Mouse (Mus musculus) adrenal gland, adult 8-10 months (tissue): ENCODE data around the gene Igsf10. TPM values are rescaled to one million over a fixed set of nuclear protein-coding genes. Genes with fewer than 3 reads are reported as not detected.
A peak's percentile ranks its signal among the peaks of the same experiment; 100 is the strongest.

Source experiments
- DNase-seq: peaks from one replicate; pipeline ENCODE4 v3.0.0; 2022
- total RNA-seq, 4 experiments: library from RNA; stranded (reverse); gene quantifications; 2 replicates each; pipeline ENCODE4 v1.2.4; 2022

Igsf10 gene
- total RNA-seq, 4 experiments from 2014 or later = 1.1 to 2.3 (median 2.2) TPM

DNA sequence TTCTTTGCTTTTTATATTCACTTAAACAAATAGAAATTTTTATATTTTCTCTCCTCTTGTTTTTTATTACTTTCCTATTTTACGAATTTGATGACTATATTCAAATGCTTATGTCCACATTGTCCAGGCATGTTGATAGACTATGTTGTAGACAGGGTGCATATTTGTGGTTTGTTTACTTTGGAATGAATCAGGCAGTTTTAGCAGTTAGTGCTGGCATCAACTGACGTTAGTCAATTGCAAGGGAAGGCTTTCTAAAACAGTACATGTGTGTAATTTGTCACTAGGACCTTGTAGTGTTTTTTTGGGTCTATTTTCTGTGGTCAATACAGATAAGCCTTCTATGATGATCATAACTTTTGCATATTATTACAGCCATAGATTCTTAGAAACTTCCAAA lies 53.6 kb downstream of the Igsf10 start:
- no peak for DNase-seq

- DNase-seq = no peak
These were observed 65.6 kb downstream of the Igsf10 start for GRCm38 (mm10) chr3:59278620-59279019.

DNA sequence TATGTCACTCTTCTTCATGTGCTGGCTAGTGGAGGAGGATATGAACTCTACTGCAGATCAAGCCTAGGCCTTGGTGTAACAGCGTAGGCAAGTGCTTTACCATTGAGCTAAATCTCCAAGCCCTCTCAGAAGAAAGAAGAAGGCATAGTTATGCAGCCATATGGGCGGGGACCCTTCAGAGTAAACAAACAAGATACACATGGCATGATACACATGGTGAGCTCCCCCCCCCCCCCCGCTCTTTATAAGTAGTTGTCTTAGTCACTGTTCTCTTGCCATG lies 66.0 kb downstream of the Igsf10 start:
- no peak for DNase-seq

DNA sequence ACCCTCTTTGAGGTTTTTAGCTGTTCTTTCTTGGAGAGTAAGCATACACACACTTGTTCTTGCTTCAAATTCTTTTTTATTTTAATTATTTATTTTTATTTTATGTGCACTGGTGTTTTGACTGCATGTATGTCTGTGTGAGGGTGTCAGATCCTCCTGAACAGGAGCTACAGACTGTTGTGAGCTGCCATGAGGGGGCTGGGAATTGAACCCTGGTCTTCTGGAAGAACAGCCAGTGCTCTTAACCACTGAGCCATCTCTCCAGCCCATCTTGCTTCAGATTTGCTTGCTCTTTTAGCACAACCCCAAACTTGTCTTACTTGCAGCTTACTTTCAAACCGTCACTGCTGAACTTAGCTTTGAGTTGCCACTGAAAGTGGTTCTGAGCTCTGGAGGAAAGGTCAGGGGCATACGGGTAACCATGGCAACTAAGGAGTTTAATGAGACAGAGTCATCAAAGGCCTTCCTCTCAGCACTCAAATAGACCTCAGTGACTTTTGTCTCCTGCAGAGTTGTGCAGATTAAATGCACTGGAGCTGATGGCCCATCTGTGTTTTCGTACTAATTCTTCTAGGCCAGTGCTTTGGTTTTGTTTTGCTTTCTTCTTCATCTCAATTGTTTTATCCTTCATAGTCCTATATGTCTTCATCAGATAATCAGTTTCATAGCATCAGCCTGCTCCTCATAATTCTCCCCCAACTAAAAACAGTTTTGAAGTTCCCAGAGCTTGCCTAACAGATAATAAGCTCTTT lies 66.5 kb downstream of the Igsf10 start:
- peak; percentile 61 for DNase-seq

DNA sequence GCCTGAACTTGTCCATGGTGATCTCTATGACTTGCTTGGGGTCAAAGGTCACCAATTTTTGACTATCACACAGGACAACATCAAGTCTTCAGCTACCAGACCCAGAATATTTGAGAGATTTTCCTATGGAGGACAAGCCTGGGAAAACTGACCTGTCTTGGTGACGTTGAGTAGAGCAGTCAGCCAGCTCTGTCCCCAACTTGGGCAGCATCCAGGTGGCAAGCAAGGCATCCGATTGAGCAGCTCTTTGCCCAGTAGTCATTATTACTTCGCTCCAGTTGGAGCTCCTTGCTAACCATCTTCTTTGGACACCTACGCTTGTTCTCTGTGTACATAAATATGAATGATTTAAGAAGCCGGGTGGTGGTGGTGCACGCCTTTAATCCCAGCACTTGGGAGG lies 73.4 kb downstream of the Igsf10 start:
- no peak for DNase-seq

Other genes with a start within 250 kb of the Igsf10 start
- under 1 TPM; 0.15 to 0.45 (median 0.29) TPM for gene Gpr171, start 242.6 kb downstream of the Igsf10 start, total RNA-seq
- 10 to 100 TPM; 25.4 to 47.3 (median 37.8) TPM for gene P2ry14, start 190.8 kb downstream of the Igsf10 start, total RNA-seq
- not detected for gene Gpr87, start 149.3 kb downstream of the Igsf10 start, total RNA-seq
- gene P2ry13, start 133.5 kb downstream of the Igsf10 start, total RNA-seq = 1 to 10 TPM in 3 of 4 experiments, under 1 TPM in 1; 0.98 to 3.4 (median 2.0) TPM
- 1 to 10 TPM; 1.2 to 4.8 (median 2.4) TPM for gene P2ry12, start 81.5 kb downstream of the Igsf10 start, total RNA-seq